Mouse (Mus musculus) liver, adult (tissue): Measurements from ENCODE around the gene Stac2.

Source experiments
- GATA4 ChIP-seq: IDR thresholded peaks from 2 replicates; pipeline ENCODE4 v1.6.1; 2014; ENCODE audit warnings: mild to moderate bottlenecking, low read length; ENCODE audit not compliant: insufficient replicate concordance

Stac2 gene

GRCm38 (mm10) chr11:98031443-98031770 is 21.9 kb downstream of the Stac2 start:
- TF ChIP-seq GATA4 = no peak

- TF ChIP-seq GATA4 = no peak
Observed at GRCm38 (mm10) chr11:98030701-98031442, 22.4 kb downstream of the Stac2 start.

- no peak for TF ChIP-seq GATA4
Observed at GRCm38 (mm10) chr11:98027785-98028184, 25.5 kb downstream of the Stac2 start.

GRCm38 (mm10) chr11:98027297-98027688 is 26.0 kb downstream of the Stac2 start:
- no peak for TF ChIP-seq GATA4

GRCm38 (mm10) chr11:98026570-98027296 is 26.5 kb downstream of the Stac2 start, which contains the start of gene Rpl19:
Gene Rpl19, plus strand, starts transcription at chr11:98026710.
- TF ChIP-seq GATA4 = 0 out of 2 replicates have a peak, but pooled peaks have one; percentile 15

- peak; percentile 85; the same call in 1 of the 2 replicates for TF ChIP-seq GATA4
Observed at GRCm38 (mm10) chr11:98026248-98026569, 27.1 kb downstream of the Stac2 start.

GRCm38 (mm10) chr11:98024516-98024915 is 28.7 kb downstream of the Stac2 start:
- TF ChIP-seq GATA4 = no peak

GRCm38 (mm10) chr11:98022555-98023371 is 30.5 kb downstream of the Stac2 start, which contains the start of gene Cacnb1:
Gene Cacnb1, minus strand, starts transcription at chr11:98023034.
- no peak for TF ChIP-seq GATA4

GRCm38 (mm10) chr11:98022253-98022554 is 31.1 kb downstream of the Stac2 start:
- no peak for TF ChIP-seq GATA4

GRCm38 (mm10) chr11:98021565-98022252 is 31.6 kb downstream of the Stac2 start:
- TF ChIP-seq GATA4 = no peak

- TF ChIP-seq GATA4 = no peak
Observed at GRCm38 (mm10) chr11:98021118-98021517, 32.1 kb downstream of the Stac2 start.

- TF ChIP-seq GATA4 = no peak
Observed at GRCm38 (mm10) chr11:98020710-98021109, 32.6 kb downstream of the Stac2 start.

GRCm38 (mm10) chr11:98019883-98020610 is 33.2 kb downstream of the Stac2 start:
- TF ChIP-seq GATA4 = no peak

- TF ChIP-seq GATA4 = no peak
Observed at GRCm38 (mm10) chr11:98018858-98019641, 34.2 kb downstream of the Stac2 start.
